Mouse (Mus musculus): ENCODE measurements around the gene Neurod1. TPM values are rescaled to one million over a fixed set of nuclear protein-coding genes. Genes with fewer than 3 reads are reported as not detected.

The Neurod1 gene
- polyA plus RNA-seq, 1 experiment from 2014 or later, result 13.2 TPM

- Histone ChIP-seq H3K4me1 (peaks cover 24% of the 10 kb centered on the region), H3K9me3 (0 out of 2 replicates have a peak, but pooled peaks cover 2% of the 10 kb centered on the region), H3K4me3 (peak overlapping the region; percentile 63), H3K27ac (peak overlapping the region; percentile 76; the same call in 1 of the 2 replicates), H3K27me3 (ENCODE audit: poor library complexity, severe bottlenecking) (peaks cover 53% of the 10 kb centered on the region), H3K36me3 (replicated peaks) (no peaks in the 10 kb centered on the region)
- no peak for DNase-seq (ENCODE audit: extremely low spot score, low spot score)
- 6% methylated on average over 7 of the region's 7 CpGs for WGBS
Measured at GRCm38 (mm10) chr2:79429108-79429507, 27.4 kb downstream of the Neurod1 start.

- H3K9me3 ChIP-seq, result 0 out of 2 replicates have a peak, but pooled peaks cover 2% of the 10 kb centered on the region
- H3K27me3 ChIP-seq (ENCODE audit: poor library complexity, severe bottlenecking), result peaks cover 53% of the 10 kb centered on the region
- DNase-seq (ENCODE audit: extremely low spot score, low spot score), result peak; percentile 49
- no peaks in the 10 kb centered on the region for H3K36me3 ChIP-seq (replicated peaks)
- H3K4me3 ChIP-seq, result peak overlapping the region; percentile 63
- WGBS, result under 1% methylated on average over 35 of the region's 35 CpGs
- H3K4me1 ChIP-seq, result peaks cover 24% of the 10 kb centered on the region
- peak overlapping the region; percentile 76 for H3K27ac ChIP-seq
Measured at GRCm38 (mm10) chr2:79428569-79429104, 27.9 kb downstream of the Neurod1 start.

- H3K27ac ChIP-seq, result no peak overlapping the region
- H3K4me1 ChIP-seq, result peaks cover 24% of the 10 kb centered on the region
- 0 out of 2 replicates have a peak, but pooled peaks cover 2% of the 10 kb centered on the region for H3K9me3 ChIP-seq
- no peak for DNase-seq (ENCODE audit: extremely low spot score, low spot score)
- no peak overlapping the region; the same call in 1 of the 2 replicates for H3K4me3 ChIP-seq
- H3K36me3 ChIP-seq (replicated peaks), result no peaks in the 10 kb centered on the region
- H3K27me3 ChIP-seq (ENCODE audit: poor library complexity, severe bottlenecking), result peaks cover 53% of the 10 kb centered on the region
- 26% methylated on average over 6 of the region's 6 CpGs for WGBS
Measured at GRCm38 (mm10) chr2:79428022-79428421, 28.5 kb downstream of the Neurod1 start.

- H3K36me3 ChIP-seq (replicated peaks), result no peaks in the 10 kb centered on the region
- H3K27me3 ChIP-seq (ENCODE audit: poor library complexity, severe bottlenecking), result peaks cover 13% of the 10 kb centered on the region
- peaks cover 19% of the 10 kb centered on the region for H3K4me1 ChIP-seq
- 25% methylated on average over 6 of the region's 6 CpGs for WGBS
- no peaks in the 10 kb centered on the region for H3K9me3 ChIP-seq
- no peak for DNase-seq (ENCODE audit: extremely low spot score, low spot score)
- H3K4me3 ChIP-seq, result no peak overlapping the region
- no peak overlapping the region for H3K27ac ChIP-seq
Measured at GRCm38 (mm10) chr2:79421696-79422095, 34.9 kb downstream of the Neurod1 start.

GRCm38 (mm10) chr2:79414505-79414904 is 42.0 kb downstream of the Neurod1 start:
- Histone ChIP-seq H3K9me3 (no peaks in the 10 kb centered on the region), H3K27ac (no peak overlapping the region)
- no peak for DNase-seq (ENCODE audit: extremely low spot score, low spot score)

GRCm38 (mm10) chr2:79410903-79411255 is 45.7 kb downstream of the Neurod1 start:
- Histone ChIP-seq H3K4me1 (0 out of 2 replicates have a peak, but pooled peaks cover 3% of the 10 kb centered on the region), H3K27me3 (ENCODE audit: poor library complexity, severe bottlenecking) (no peaks in the 10 kb centered on the region), H3K9me3 (no peaks in the 10 kb centered on the region), H3K27ac (no peak overlapping the region), H3K36me3 (replicated peaks) (no peaks in the 10 kb centered on the region), H3K4me3 (no peak overlapping the region)
- WGBS, result 88% methylated on average over 3 of the region's 3 CpGs
- DNase-seq (ENCODE audit: extremely low spot score, low spot score), result no peak

More at GRCm38 (mm10) chr2:79414505-79414904, 42.0 kb downstream of the Neurod1 start:
- no peaks in the 10 kb centered on the region for H3K27me3 ChIP-seq (ENCODE audit: poor library complexity, severe bottlenecking)
- H3K4me1 ChIP-seq, result 0 out of 2 replicates have a peak, but pooled peaks cover 3% of the 10 kb centered on the region
- no peaks in the 10 kb centered on the region for H3K36me3 ChIP-seq (replicated peaks)
- WGBS, result 87% methylated on average over 7 of the region's 7 CpGs
- no peak overlapping the region for H3K4me3 ChIP-seq

GRCm38 (mm10) chr2:79410247-79410902 is 46.2 kb downstream of the Neurod1 start:
- no peak for DNase-seq (ENCODE audit: extremely low spot score, low spot score)
- H3K4me3 ChIP-seq, result no peak overlapping the region
- H3K27me3 ChIP-seq (ENCODE audit: poor library complexity, severe bottlenecking), result no peaks in the 10 kb centered on the region
- H3K9me3 ChIP-seq, result no peaks in the 10 kb centered on the region
- WGBS, result 60% methylated on average over 15 of the region's 15 CpGs
- 0 out of 2 replicates have a peak, but pooled peaks cover 3% of the 10 kb centered on the region for H3K4me1 ChIP-seq
- no peak overlapping the region for H3K27ac ChIP-seq
- no peaks in the 10 kb centered on the region for H3K36me3 ChIP-seq (replicated peaks)

GRCm38 (mm10) chr2:79405661-79406405 is 50.7 kb downstream of the Neurod1 start:
- Histone ChIP-seq H3K4me1 (0 out of 2 replicates have a peak, but pooled peaks cover 3% of the 10 kb centered on the region), H3K9me3 (no peaks in the 10 kb centered on the region), H3K27ac (no peak overlapping the region), H3K27me3 (ENCODE audit: poor library complexity, severe bottlenecking) (peaks cover 13% of the 10 kb centered on the region; the same call in 1 of the 2 replicates), H3K36me3 (replicated peaks) (no peaks in the 10 kb centered on the region), H3K4me3 (no peak overlapping the region)
- no peak for DNase-seq (ENCODE audit: extremely low spot score, low spot score)
- WGBS, result 82% methylated on average over 5 of the region's 5 CpGs

Other genes with a start within 250 kb of the Neurod1 start
- gene Itga4, start 201.3 kb downstream of the Neurod1 start, polyA plus RNA-seq (2016; fragmentation: Nextera tagmentation; extraction: Ambion mirVana), result 6.1 and 6.4 TPM in 2 replicates
- 0.86 and 1.3 TPM in 2 replicates for gene Cerkl, start within 50 bp of the Neurod1 start, polyA plus RNA-seq (2016; fragmentation: Nextera tagmentation; extraction: Ambion mirVana)
- gene Itprid2, start 178.6 kb upstream of the Neurod1 start, polyA plus RNA-seq (2016; fragmentation: Nextera tagmentation; extraction: Ambion mirVana), result 3.4 and 3.6 TPM in 2 replicates

Data from forebrain, embryonic 10.5 days (tissue).